Mouse (Mus musculus): ENCODE data around the gene Nfia. TPM values are rescaled to one million over a fixed set of nuclear protein-coding genes. Genes with fewer than 3 reads are reported as not detected.
A peak's percentile ranks its signal among the peaks of the same experiment; 100 is the strongest.

The Nfia gene
- total RNA-seq, 1 experiment from 2014 or later, result 9.4 TPM

- ATAC-seq (replicated peaks; ENCODE audit: low read depth, poor library complexity, severe bottlenecking), result no peak
These were observed 332.6 kb downstream of the Nfia start for GRCm38 (mm10) chr4:98104911-98105702.

- no peak for ATAC-seq (replicated peaks; ENCODE audit: low read depth, poor library complexity, severe bottlenecking)
These were observed 333.4 kb downstream of the Nfia start for GRCm38 (mm10) chr4:98105971-98106370.

GRCm38 (mm10) chr4:98106445-98107092 is 334.0 kb downstream of the Nfia start:
- no peak for ATAC-seq (replicated peaks; ENCODE audit: low read depth, poor library complexity, severe bottlenecking)

- no peak for ATAC-seq (replicated peaks; ENCODE audit: low read depth, poor library complexity, severe bottlenecking)
These were observed 334.5 kb downstream of the Nfia start for GRCm38 (mm10) chr4:98107093-98107453.

- no peak for ATAC-seq (replicated peaks; ENCODE audit: low read depth, poor library complexity, severe bottlenecking)
These were observed 335.6 kb downstream of the Nfia start for GRCm38 (mm10) chr4:98107936-98108675.

- ATAC-seq (replicated peaks; ENCODE audit: low read depth, poor library complexity, severe bottlenecking), result no peak
These were observed 336.1 kb downstream of the Nfia start for GRCm38 (mm10) chr4:98108676-98109016.

- ATAC-seq (replicated peaks; ENCODE audit: low read depth, poor library complexity, severe bottlenecking), result peak; percentile 55
These were observed 336.5 kb downstream of the Nfia start for GRCm38 (mm10) chr4:98109064-98109463.

- ATAC-seq (replicated peaks; ENCODE audit: low read depth, poor library complexity, severe bottlenecking), result no peak
These were observed 337.4 kb downstream of the Nfia start for GRCm38 (mm10) chr4:98109911-98110310.

- peak; percentile 46; the same call in 1 of the 2 replicates for ATAC-seq (replicated peaks; ENCODE audit: low read depth, poor library complexity, severe bottlenecking)
These were observed 340.9 kb downstream of the Nfia start for GRCm38 (mm10) chr4:98113289-98114024.

- ATAC-seq (replicated peaks; ENCODE audit: low read depth, poor library complexity, severe bottlenecking), result no peak
These were observed 342.4 kb downstream of the Nfia start for GRCm38 (mm10) chr4:98114966-98115365.

- ATAC-seq (replicated peaks; ENCODE audit: low read depth, poor library complexity, severe bottlenecking), result no peak
These were observed 342.9 kb downstream of the Nfia start for GRCm38 (mm10) chr4:98115401-98115800.

- ATAC-seq (replicated peaks; ENCODE audit: low read depth, poor library complexity, severe bottlenecking), result no peak
These were observed 343.5 kb downstream of the Nfia start for GRCm38 (mm10) chr4:98116046-98116445.

GRCm38 (mm10) chr4:98118126-98118525 is 345.6 kb downstream of the Nfia start:
- ATAC-seq (replicated peaks; ENCODE audit: low read depth, poor library complexity, severe bottlenecking), result no peak

- no peak for ATAC-seq (replicated peaks; ENCODE audit: low read depth, poor library complexity, severe bottlenecking)
These were observed 346.5 kb downstream of the Nfia start for GRCm38 (mm10) chr4:98118761-98119675.

GRCm38 (mm10) chr4:98119949-98120531 is 347.5 kb downstream of the Nfia start:
- ATAC-seq (replicated peaks; ENCODE audit: low read depth, poor library complexity, severe bottlenecking), result no peak

GRCm38 (mm10) chr4:98120706-98121340 is 348.3 kb downstream of the Nfia start:
- no peak for ATAC-seq (replicated peaks; ENCODE audit: low read depth, poor library complexity, severe bottlenecking)

- ATAC-seq (replicated peaks; ENCODE audit: low read depth, poor library complexity, severe bottlenecking), result no peak
These were observed 353.6 kb downstream of the Nfia start for GRCm38 (mm10) chr4:98126003-98126677.

- no peak for ATAC-seq (replicated peaks; ENCODE audit: low read depth, poor library complexity, severe bottlenecking)
These were observed 358.3 kb downstream of the Nfia start for GRCm38 (mm10) chr4:98130798-98131197.
